Mouse (Mus musculus): Measurements from ENCODE around the gene Naa38.

Gene Naa38

DNA sequence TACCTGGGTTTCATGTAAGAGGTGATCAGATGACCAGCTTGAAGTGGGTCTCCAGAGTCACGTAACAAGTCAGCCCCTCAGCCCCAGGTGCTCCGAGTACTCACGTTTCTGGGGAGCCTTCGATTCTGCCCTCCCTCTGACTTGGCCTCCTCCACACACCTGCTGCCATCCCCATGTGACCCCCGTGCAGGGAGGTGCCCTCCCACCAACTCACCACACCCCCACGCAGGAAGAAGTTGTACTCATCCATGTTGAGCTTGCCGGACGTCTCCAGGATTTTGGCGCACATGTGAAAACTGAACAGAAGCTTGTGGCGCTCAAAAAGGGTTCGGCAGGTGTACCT, 37.3 kb downstream of the Naa38 start:
- no peak for DNase-seq (ENCODE audit: low spot score)

DNA sequence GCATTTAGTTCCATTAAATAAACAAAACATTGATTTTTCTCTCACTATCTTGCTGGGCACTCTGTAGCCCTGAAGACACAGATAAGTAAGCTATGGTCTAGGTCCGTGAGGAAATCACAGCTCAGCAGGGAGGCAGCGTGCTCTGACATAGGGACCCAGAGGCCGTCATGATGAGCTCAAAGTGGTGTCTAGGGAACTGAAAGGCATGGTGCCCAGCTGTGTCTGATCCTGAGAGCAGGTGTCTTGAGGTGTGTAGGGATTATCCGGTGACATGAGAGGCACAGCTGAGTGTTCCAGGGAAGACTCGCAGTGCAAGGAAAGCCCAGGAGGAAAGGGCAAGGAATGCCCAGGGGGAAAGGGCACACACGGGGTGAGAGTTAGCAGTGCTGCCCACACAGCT, 37.9 kb downstream of the Naa38 start:
- no peak for DNase-seq (ENCODE audit: low spot score)

DNA sequence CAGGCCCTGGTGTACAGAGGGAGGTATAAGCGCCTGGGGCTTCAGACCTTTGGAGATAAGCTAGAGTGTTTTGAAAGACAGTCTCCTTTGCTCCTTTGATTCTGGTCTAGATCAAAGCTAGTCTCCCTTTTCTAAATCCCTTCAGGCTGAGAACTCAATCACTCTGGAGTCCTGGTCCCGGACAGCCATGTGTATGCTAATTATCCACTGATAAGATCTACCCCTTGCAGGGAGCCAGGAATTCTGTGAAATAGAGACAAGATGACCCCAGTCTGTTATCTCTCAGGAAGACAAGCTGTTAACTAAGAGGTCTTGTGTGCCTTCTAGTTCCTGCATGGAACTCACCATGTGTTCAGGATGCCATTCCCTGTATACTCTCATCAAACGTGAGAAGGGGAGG, 42.0 kb downstream of the Naa38 start:
- DNase-seq (ENCODE audit: low spot score) = no peak

DNA sequence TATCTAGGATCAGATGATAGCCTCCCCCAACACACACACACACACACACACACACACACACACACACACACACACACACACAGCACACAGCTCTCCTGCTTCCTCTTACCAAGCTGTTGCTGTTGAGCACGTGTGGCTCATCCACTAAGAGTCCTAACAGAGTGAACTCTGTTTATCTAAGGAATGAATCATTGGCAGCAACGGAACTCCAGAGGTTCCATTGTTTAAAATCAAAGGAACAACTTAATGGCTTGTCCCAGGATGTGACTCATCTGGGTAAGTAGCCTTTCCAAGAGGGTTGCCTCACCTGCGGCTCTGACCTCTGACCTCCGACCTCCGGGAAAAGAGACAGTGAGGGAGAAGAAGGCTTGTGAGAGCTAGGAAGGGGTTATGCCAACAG, 48.0 kb downstream of the Naa38 start:
- DNase-seq (ENCODE audit: low spot score) = no peak

All from testis, postnatal 14 days (tissue).